Mouse (Mus musculus): ENCODE measurements around the gene Rnf40. TPM values are rescaled to one million over a fixed set of nuclear protein-coding genes. Genes with fewer than 3 reads are reported as not detected.

Rnf40 gene
- polyA plus RNA-seq, 1 experiment, result 56.5 TPM

- Histone ChIP-seq H3K36me3 (ENCODE audit: control insufficient read depth, insufficient read depth, low read length) (peaks cover 9% of the 10 kb centered on the region), H3K4me1 (ENCODE audit: control insufficient read depth, insufficient read depth, low read length) (peaks cover 14% of the 10 kb centered on the region), H3K27me3 (ENCODE audit: control insufficient read depth, insufficient read depth, low read length) (no peaks in the 10 kb centered on the region), H3K4me3 (ENCODE audit: control insufficient read depth, low read depth, low read length) (peak overlapping the region; percentile 92), H3K27ac (ENCODE audit: control insufficient read depth, insufficient read depth, low read depth, low read length) (peak overlapping the region; percentile 34; the same call in 1 of the 2 replicates)
- TF ChIP-seq POLR2A (IDR thresholded peaks at IDR 0.05; ENCODE audit: control insufficient read depth, low read depth, low read length) (no peak), CTCF (IDR thresholded peaks at IDR 0.05; ENCODE audit: control insufficient read depth, insufficient read depth, insufficient replicate concordance, low read depth, low read length) (no peak)
These were observed 1.4 kb upstream of the Rnf40 start for GRCm38 (mm10) chr7:127587196-127587595.

DNA sequence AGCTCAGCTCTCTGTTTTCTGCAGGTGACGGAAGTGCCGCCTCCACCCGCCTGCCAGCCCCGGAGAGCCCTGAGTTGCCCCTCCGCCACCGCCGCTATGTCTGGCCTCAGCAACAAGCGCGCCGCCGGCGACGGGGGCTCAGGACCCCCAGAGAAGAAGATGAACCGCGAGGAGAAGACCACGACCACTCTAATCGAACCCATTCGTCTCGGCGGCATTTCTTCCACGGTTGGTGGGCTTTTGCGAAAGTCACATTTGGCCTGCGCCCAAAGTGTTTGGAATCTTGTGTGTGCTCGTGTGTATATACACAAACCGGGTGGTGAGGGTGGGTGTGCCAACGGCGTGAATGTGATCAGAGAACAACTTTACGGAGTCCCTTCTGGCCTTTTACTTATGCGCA is 334 bp downstream of the Rnf40 start:
- TF ChIP-seq POLR2A (IDR thresholded peaks at IDR 0.05; ENCODE audit: control insufficient read depth, low read depth, low read length) (no peak; the same call in 1 of the 2 replicates), CTCF (IDR thresholded peaks at IDR 0.05; ENCODE audit: control insufficient read depth, insufficient read depth, insufficient replicate concordance, low read depth, low read length) (no peak)
- Histone ChIP-seq H3K4me1 (ENCODE audit: control insufficient read depth, insufficient read depth, low read length) (peaks cover 14% of the 10 kb centered on the region), H3K27me3 (ENCODE audit: control insufficient read depth, insufficient read depth, low read length) (no peaks in the 10 kb centered on the region), H3K27ac (ENCODE audit: control insufficient read depth, insufficient read depth, low read depth, low read length) (peak overlapping the region; percentile 75), H3K36me3 (ENCODE audit: control insufficient read depth, insufficient read depth, low read length) (peaks cover 16% of the 10 kb centered on the region), H3K4me3 (ENCODE audit: control insufficient read depth, low read depth, low read length) (peak overlapping the region; percentile 92)

DNA sequence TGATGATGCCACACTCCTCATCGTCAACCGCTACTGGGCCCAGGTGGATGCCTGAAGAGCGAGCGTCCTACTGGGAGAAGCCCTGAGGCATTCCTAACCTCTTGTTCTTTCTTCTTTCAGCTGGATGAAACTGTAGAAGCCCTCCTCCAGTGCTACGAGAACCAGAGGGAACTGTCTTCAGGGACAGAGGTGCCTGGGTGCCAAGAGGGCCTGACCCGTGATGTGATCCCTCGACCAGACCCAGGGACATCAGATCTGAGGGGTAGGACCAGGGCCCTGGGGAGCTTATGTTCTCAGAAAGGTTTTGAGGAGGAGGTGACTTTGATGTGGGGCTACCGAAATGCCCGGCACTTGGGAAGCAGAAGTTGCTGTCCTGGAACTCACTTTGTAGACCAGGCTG is 1.1 kb downstream of the Rnf40 start:
- Histone ChIP-seq H3K27ac (ENCODE audit: control insufficient read depth, insufficient read depth, low read depth, low read length) (no peak overlapping the region), H3K36me3 (ENCODE audit: control insufficient read depth, insufficient read depth, low read length) (peaks cover 16% of the 10 kb centered on the region), H3K4me3 (ENCODE audit: control insufficient read depth, low read depth, low read length) (peak overlapping the region; percentile 92), H3K4me1 (ENCODE audit: control insufficient read depth, insufficient read depth, low read length) (peaks cover 14% of the 10 kb centered on the region), H3K27me3 (ENCODE audit: control insufficient read depth, insufficient read depth, low read length) (no peaks in the 10 kb centered on the region)
- TF ChIP-seq CTCF (IDR thresholded peaks at IDR 0.05; ENCODE audit: control insufficient read depth, insufficient read depth, insufficient replicate concordance, low read depth, low read length), result no peak
- TF ChIP-seq POLR2A (IDR thresholded peaks at IDR 0.05; ENCODE audit: control insufficient read depth, low read depth, low read length), result no peak

GRCm38 (mm10) chr7:127591108-127591507 is 2.5 kb downstream of the Rnf40 start:
- Histone ChIP-seq H3K4me3 (ENCODE audit: control insufficient read depth, low read depth, low read length) (peak overlapping the region; percentile 65), H3K36me3 (ENCODE audit: control insufficient read depth, insufficient read depth, low read length) (peaks cover 16% of the 10 kb centered on the region), H3K27ac (ENCODE audit: control insufficient read depth, insufficient read depth, low read depth, low read length) (no peak overlapping the region), H3K27me3 (ENCODE audit: control insufficient read depth, insufficient read depth, low read length) (no peaks in the 10 kb centered on the region), H3K4me1 (ENCODE audit: control insufficient read depth, insufficient read depth, low read length) (peaks cover 14% of the 10 kb centered on the region)
- no peak for TF ChIP-seq POLR2A (IDR thresholded peaks at IDR 0.05; ENCODE audit: control insufficient read depth, low read depth, low read length)
- TF ChIP-seq CTCF (IDR thresholded peaks at IDR 0.05; ENCODE audit: control insufficient read depth, insufficient read depth, insufficient replicate concordance, low read depth, low read length), result no peak

DNA sequence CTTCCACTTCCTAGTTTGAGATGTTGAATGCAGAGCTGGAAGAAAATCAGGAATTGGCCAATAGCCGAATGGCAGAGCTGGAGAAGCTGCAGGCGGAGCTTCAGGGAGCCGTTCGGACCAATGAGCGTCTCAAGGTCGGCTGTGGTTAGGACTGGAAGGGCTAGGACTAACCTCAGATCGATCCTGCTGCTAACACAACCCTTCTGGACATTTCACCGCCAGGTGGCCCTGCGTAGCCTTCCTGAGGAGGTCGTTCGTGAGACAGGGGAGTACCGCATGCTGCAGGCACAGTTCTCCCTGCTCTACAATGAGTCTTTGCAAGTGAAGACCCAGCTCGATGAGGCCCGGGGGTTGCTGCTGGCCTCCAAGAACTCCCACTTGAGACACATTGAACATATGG is 4.0 kb downstream of the Rnf40 start:
- peak overlapping the region; percentile 75 for H3K4me3 ChIP-seq (ENCODE audit: control insufficient read depth, low read depth, low read length)
- peaks cover 16% of the 10 kb centered on the region for H3K36me3 ChIP-seq (ENCODE audit: control insufficient read depth, insufficient read depth, low read length)
- H3K27ac ChIP-seq (ENCODE audit: control insufficient read depth, insufficient read depth, low read depth, low read length), result peak overlapping the region; percentile 14

GRCm38 (mm10) chr7:127596747-127597146 is 8.2 kb downstream of the Rnf40 start:
- TF ChIP-seq CTCF (IDR thresholded peaks at IDR 0.05; ENCODE audit: control insufficient read depth, insufficient read depth, insufficient replicate concordance, low read depth, low read length) (no peak), POLR2A (IDR thresholded peaks at IDR 0.05; ENCODE audit: control insufficient read depth, low read depth, low read length) (no peak)
- Histone ChIP-seq H3K36me3 (ENCODE audit: control insufficient read depth, insufficient read depth, low read length) (peaks cover 11% of the 10 kb centered on the region), H3K27me3 (ENCODE audit: control insufficient read depth, insufficient read depth, low read length) (no peaks in the 10 kb centered on the region), H3K4me3 (ENCODE audit: control insufficient read depth, low read depth, low read length) (no peak overlapping the region), H3K27ac (ENCODE audit: control insufficient read depth, insufficient read depth, low read depth, low read length) (no peak overlapping the region), H3K4me1 (ENCODE audit: control insufficient read depth, insufficient read depth, low read length) (no peaks in the 10 kb centered on the region)

More for the DNA sequence above, 4.0 kb downstream of the Rnf40 start:
- TF ChIP-seq CTCF (IDR thresholded peaks at IDR 0.05; ENCODE audit: control insufficient read depth, insufficient read depth, insufficient replicate concordance, low read depth, low read length) (no peak), POLR2A (IDR thresholded peaks at IDR 0.05; ENCODE audit: control insufficient read depth, low read depth, low read length) (no peak)
- Histone ChIP-seq H3K4me1 (ENCODE audit: control insufficient read depth, insufficient read depth, low read length) (peaks cover 10% of the 10 kb centered on the region), H3K27me3 (ENCODE audit: control insufficient read depth, insufficient read depth, low read length) (no peaks in the 10 kb centered on the region)

- no peak overlapping the region for H3K27ac ChIP-seq (ENCODE audit: control insufficient read depth, insufficient read depth, low read depth, low read length)
- TF ChIP-seq POLR2A (IDR thresholded peaks at IDR 0.05; ENCODE audit: control insufficient read depth, low read depth, low read length), result no peak
- TF ChIP-seq CTCF (IDR thresholded peaks at IDR 0.05; ENCODE audit: control insufficient read depth, insufficient read depth, insufficient replicate concordance, low read depth, low read length), result no peak
- H3K4me1 ChIP-seq (ENCODE audit: control insufficient read depth, insufficient read depth, low read length), result no peaks in the 10 kb centered on the region
- H3K27me3 ChIP-seq (ENCODE audit: control insufficient read depth, insufficient read depth, low read length), result no peaks in the 10 kb centered on the region
- no peak overlapping the region for H3K4me3 ChIP-seq (ENCODE audit: control insufficient read depth, low read depth, low read length)
- H3K36me3 ChIP-seq (ENCODE audit: control insufficient read depth, insufficient read depth, low read length), result peaks cover 4% of the 10 kb centered on the region
These were observed 12.0 kb downstream of the Rnf40 start for GRCm38 (mm10) chr7:127600612-127601011.

- peaks cover 4% of the 10 kb centered on the region for H3K36me3 ChIP-seq (ENCODE audit: control insufficient read depth, insufficient read depth, low read length)
- H3K4me3 ChIP-seq (ENCODE audit: control insufficient read depth, low read depth, low read length), result no peak overlapping the region
- H3K27me3 ChIP-seq (ENCODE audit: control insufficient read depth, insufficient read depth, low read length), result no peaks in the 10 kb centered on the region
- H3K4me1 ChIP-seq (ENCODE audit: control insufficient read depth, insufficient read depth, low read length), result no peaks in the 10 kb centered on the region
- H3K27ac ChIP-seq (ENCODE audit: control insufficient read depth, insufficient read depth, low read depth, low read length), result no peak overlapping the region
- TF ChIP-seq CTCF (IDR thresholded peaks at IDR 0.05; ENCODE audit: control insufficient read depth, insufficient read depth, insufficient replicate concordance, low read depth, low read length), result no peak
- TF ChIP-seq POLR2A (IDR thresholded peaks at IDR 0.05; ENCODE audit: control insufficient read depth, low read depth, low read length), result no peak
These were observed 13.2 kb downstream of the Rnf40 start for GRCm38 (mm10) chr7:127601735-127602134.
